Mouse (Mus musculus): Measurements from ENCODE around the gene Selenoh. TPM values are rescaled to one million over a fixed set of nuclear protein-coding genes. Genes with fewer than 3 reads are reported as not detected.

Selenoh gene
- 10 to 100 TPM; 22.7 to 29.2 TPM for total RNA-seq (2021)
- long read RNA-seq, experiment 1, transcript Selenoh-202 (4 exons, 654 nt) = minor isoform, 5 of 19 reads
- long read RNA-seq, experiment 1, transcript Selenoh-203 (4 exons, 747 nt) = major isoform, 13 of 19 reads
- long read RNA-seq, experiment 1, partial matches to known transcripts = 0 of 19 reads
- long read RNA-seq, experiment 1, other reads (novel, unspliced or antisense) = 1 of 19 reads
- long read RNA-seq, experiment 2, transcript Selenoh-203 (4 exons, 747 nt) = major isoform, 16 of 22 reads
- long read RNA-seq, experiment 2, transcript Selenoh-202 (4 exons, 654 nt) = minor isoform, 5 of 22 reads
- long read RNA-seq, experiment 2, partial matches to known transcripts = 0 of 22 reads
- long read RNA-seq, experiment 2, other reads (novel, unspliced or antisense) = 1 of 22 reads

DNA sequence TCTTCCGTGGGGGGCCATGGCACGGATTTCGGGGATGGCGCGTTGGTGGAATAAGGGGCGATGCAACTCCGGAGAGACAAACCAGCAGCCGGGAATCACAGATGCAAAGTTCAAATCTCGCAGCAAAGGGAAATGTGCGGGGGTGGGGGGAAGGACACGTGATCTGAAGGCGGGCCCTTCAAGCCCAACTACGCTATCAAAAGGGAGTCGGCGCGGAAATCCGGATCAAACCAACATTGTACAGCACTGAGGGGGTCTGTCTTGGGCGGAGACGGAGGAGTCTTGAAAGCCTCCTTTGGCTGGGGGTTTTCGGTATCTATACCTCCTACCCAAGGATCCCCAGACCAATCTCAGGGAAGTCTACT lies at the start of gene Selenoh:
Gene Selenoh (minus strand): TSS at position 202 of the 365 bp plus-strand sequence.
- DNase-seq = peak; percentile 87

DNA sequence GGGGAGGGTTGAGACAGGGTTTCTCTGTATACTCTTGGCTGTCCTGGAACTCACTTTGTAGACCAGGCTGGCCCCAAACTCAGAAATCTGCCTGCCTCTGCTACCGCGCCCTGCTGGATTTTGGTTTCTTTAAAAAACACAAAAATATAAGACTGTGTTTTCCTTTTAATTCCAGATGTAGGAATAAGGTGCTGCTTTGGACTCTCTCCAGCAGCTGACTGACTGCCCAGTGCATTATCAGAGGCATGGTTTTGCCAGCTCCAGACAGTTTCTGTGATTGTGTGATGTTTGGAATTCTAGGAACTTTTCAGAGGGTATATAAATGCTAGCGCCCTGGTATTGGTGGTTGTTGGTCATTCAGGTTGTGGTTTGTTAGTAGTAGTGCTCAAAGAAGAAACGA lies 46.8 kb upstream of the Selenoh start:
- DNase-seq = no peak

DNA sequence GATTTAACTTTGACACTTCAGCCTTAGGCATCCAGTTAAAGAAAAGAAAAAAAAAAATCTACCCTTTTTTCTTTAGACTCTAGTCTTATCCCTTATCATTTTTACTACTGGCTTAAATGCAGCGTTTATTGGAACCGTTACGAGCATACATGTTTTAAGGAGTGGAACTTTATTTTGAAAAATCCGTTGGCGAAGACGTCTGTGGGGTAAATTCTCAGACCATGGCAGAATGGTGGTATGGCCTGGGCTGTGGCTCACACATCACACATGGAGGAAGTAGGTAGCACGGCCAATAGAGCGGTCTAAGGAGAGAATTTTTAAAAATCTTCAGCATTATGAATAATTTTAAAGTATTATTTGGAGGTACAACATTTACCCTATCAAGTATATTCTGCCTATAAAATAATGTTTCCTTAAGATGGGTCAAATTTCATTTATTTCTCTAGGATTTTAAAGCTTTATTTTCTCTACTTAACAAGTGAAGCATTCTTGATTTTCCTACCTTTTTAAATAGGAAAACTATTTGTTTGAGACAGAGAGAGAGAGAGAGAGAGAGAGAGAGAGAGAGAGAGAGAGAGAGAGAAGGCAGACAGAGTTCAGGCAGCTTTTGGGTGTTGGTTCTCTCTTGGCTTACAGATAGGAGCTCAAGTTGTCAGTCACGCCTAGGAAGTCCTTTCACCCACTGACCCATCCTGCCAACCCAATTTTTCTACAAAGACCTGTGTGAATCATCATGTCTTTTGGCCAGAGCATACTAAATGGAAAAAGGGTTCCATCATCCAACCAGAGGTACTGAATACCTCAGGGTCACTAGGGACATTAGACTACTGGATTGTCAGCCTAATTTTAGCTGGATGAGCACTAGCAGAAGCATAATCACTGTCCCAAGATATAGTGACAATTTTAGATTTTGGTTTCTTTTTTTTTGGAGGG lies 46.1 kb upstream of the Selenoh start:
- DNase-seq = peak in 1 of 2 experiments; percentile 35

DNA sequence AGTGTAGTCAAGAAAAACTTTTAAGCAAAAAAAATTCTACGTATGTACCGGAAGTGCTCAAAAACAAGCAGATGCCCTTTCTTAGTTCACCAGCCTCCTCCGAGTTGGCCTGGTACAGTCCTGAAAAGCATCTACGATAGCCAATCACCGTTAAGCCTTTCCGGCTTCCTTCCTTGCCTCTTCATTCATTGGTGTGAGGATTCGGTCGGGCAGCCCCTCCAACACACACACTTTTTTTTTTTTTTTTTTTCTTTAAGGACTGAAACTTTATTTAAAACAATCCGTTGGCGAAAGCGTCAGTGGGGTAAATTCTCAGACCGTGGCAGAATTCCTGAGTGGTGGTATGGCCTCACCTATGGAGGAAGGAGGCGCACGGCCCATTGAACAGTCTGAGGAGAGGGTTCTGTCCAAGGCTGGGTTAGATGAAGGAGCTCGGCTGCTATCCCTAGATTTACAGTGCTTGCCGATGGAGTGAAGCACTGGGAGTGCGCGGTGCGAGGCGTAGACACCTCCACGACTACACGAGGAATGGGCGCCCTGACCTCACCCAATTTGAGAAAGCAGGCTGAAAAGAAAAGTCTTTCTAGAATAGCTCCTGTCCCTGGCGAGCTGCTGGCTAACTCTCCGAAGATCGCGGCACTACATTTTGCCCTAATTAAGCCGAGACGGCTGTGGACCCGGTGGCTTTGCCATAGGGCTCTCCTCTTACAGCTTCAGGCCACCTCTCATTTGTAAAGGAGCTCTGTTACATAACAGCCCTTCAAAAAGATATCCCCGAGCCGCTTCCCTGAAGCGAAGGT lies 45.2 kb upstream of the Selenoh start:
- peak; percentile 84 to 96 for DNase-seq

DNA sequence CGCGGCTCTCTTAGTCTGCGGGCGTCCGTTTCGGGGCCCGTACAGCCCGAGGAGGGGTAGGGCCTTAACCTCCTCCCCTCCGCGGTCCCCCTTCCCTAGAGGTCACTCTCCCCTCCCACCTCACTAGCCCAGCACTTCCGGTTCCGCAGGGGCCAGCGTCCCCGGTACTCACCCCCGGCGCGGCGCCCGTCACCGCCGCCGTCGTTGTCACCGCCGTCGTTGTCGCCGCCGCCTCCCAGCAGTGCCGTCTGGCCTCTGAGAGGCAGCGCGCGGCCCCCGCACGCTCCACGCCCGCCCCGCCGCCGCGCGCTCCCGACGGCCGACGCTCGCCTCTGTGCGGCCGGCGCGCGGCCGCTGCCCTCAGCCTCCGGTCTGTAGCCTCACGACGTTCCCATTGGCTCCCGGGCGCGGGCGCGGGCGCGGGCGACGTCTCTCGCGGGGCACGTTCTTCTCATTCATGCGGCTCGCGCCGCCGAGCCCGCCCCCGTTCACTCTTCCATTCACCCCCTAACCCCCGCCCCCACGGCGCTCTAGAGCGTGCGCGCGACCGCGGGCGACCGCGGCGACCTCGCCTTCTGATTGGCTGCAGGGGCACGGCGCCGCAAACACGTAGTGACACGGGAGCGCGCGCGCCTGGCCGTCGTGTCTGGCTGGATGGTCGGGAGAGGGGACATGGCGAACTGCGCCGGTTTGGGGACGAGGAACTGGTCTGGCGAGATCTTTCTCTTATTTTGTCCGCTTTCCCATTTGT lies 44.4 kb upstream of the Selenoh start, which contains the start of gene Zdhhc5:
Gene Zdhhc5 (minus strand): TSS at position 370 of the 751 bp plus-strand sequence.
- peak; percentile 99 for DNase-seq

DNA sequence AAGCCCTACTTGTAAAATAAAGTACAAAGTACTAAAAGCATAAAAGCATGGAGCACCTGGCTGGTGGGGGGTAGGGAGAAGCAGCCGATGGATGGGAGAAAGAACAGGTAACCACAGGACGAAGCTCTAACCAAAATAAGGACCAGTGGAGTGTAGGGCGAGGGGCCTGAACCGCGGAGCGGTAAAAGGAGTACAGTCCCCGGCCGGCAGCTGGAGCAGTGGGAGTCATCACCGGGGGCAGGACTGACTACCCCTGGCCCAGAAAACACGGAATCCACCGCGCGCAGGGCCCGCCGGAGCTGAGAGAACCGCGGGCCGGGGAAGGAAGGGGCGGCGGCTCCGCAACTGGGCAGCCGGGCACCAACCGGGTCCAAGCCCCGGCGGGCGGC lies 43.8 kb upstream of the Selenoh start:
- no peak for DNase-seq

DNA sequence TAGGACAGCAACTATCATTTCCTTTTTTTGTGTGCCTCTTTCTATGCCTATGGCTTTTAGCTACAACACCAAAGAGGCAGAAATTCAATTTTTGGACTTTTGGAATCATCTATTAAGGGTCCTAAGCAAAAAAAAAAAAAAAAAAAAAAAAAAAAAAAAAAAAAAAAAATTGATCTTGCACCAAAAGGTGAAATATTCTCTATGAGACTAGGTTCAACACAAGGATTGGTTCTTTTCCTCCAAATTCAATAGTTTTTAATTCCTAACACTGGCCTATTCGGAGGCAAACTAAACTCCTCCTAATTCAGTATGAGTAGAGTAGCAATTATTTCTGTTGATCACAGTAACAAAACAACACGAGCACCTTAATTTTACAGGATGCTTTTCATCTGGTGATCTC lies 41.3 kb upstream of the Selenoh start:
- no peak for DNase-seq

DNA sequence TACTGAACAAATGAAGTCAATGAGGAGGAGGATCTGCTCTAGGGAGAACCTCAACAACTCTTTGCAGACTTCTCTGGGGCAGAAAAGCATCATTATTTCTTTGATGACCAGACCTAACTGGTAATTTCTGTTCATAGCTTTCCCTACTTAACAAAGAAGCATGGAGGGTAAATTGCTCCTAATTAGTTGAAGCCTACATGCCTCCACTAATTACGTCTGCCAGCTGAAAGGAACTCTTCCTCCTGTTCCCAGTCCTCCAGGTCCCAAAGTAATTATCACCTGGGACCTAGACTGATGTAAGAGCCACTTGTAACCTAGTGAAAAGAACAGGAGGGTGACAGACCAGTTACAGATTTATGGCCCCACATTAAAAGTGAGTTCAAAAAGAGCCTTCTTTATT lies 37.0 kb upstream of the Selenoh start:
- no peak for DNase-seq

DNA sequence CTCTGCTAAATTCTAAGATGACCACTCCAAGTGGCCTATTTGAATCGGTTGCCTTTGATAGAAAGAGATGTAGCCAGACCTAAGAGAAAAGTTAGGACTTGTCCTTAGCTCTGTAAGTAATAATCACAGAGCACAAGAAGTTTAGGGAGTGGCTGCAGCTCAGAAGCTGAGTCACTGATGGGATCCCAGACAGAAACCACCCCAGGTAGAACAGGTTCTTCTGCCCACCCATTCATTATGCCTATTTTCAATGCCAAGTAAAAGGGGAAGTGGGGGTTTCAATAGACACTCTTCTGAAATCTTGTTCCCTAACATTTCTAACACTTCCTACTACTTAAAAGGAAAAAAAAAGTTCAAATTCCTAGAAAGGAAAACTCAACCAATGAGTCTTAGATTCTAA lies 34.7 kb upstream of the Selenoh start:
- no peak for DNase-seq

DNA sequence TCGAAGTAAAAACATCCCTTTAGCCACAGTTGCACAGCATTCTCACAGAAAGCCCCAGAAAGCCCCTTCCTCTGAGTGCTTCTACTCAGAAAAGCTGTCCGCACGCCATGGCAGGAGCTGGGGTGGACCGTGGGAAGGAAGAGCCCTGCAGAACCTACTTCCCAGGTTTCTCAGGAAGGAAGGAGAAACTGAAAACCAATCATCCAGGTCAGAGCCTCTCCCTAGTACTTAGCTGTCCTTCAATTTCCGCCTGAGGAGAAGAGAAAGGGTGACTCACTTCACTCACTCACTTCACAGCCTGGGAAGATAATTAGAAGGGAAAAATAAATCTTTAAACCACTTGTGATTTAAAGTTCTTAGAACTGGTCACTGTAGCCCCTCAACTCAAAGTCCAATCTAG lies 33.8 kb upstream of the Selenoh start:
- no peak for DNase-seq

DNA sequence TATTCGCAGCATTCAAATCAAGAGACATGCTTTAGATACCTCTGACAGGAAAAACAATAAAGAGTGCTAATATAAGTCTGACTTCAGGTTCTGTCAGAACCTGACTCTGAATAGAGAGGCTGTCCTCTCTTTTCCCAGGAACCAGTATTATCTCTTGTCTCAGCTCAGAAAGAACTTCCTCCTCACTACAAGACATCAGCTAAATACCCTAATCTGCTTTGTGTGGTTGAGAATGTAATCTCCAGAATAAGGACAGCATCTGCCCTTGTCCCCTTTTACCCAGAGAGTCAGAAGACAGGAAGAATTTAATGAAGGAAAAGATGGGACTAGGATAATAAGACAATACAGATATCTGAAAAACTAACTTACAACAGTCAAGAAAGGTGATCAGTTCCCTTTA lies 32.9 kb upstream of the Selenoh start:
- DNase-seq = no peak

DNA sequence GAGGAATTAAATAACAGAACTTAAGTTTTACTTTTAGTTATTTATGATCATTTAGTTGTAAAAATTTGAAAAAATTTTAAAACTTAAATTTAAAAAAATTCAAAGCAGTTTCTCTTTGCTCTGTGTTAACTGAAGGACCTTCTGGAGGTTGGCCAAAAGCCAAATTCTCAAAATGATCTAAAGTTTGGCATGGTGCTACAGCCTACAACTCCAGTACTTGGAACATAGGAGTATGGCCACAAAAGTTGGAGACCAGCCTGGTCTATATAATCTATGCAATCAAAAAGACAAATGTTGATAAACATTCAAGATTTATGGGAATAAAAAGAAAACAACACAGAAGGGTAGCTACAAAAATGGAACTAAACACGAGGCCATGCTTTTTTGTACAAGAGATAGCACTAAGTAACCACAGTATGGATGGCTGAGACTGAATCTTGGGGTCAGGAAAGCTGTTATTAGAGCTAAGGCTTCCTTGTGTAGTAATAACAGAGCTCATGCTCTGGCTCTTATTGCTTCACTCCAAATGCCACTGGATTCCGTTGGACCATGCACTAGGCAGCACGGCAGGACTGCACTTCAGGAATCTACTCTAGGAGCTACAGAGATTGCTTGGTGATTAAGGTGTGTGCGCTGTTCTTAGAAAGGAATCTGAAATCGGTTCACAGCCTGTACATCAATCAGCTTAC lies 24.6 kb upstream of the Selenoh start:
- DNase-seq = no peak

DNA sequence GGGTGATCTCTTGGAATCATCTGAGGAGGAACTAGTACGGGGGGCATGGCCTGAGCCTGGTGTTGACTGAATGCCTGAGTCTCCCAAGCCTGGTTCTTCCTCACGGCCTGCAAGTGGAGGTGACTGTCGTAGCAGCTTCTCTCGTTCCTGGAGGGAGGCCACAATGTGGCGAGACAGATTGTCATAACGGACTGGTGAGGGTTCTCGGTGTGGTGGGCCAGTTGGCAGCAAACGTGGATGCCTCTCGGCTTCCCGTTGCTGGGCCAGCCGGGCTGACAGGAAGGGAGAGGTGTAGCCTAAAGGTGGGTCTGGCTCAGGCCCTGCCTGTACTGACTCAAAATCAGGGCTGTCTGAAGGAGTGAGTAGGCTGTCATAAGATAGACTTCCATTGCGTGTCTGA lies 19.5 kb upstream of the Selenoh start:
- no peak for DNase-seq

DNA sequence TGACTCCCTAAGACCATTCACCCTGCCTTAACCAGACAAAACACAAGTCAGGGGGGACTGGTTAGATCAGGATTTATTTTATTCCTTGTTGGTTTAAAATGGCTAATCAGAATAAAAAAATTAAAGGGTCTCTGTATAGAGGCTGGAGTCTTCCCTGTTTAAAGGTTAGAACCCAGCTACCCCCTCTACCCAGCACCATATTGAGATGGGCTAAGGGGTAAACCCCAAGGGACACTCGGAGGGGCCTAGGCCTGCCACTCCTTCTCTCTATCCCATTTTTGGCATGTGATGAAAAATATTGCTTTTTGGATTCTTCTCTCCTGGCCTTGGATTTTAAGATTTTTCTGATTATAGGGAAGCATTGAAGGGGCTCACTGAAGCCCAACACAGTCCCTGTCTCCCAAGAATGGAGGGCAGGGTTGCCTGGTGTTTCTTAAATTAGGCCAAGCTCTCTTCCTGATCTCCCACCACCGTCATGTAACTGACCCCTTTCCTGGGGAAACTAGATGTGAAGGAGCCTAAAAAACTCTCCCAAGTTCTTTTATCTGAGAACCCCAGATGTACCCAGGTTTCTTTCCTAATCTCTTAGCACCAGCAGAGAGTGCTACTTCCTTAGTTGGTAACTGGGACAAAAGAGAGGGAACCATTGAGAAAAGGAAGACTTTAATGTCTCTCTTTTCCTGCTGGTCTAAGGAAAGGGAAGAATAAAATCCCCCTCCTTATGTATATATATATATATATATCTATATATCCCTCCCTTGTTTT lies 17.7 kb upstream of the Selenoh start:
- DNase-seq = no peak

DNA sequence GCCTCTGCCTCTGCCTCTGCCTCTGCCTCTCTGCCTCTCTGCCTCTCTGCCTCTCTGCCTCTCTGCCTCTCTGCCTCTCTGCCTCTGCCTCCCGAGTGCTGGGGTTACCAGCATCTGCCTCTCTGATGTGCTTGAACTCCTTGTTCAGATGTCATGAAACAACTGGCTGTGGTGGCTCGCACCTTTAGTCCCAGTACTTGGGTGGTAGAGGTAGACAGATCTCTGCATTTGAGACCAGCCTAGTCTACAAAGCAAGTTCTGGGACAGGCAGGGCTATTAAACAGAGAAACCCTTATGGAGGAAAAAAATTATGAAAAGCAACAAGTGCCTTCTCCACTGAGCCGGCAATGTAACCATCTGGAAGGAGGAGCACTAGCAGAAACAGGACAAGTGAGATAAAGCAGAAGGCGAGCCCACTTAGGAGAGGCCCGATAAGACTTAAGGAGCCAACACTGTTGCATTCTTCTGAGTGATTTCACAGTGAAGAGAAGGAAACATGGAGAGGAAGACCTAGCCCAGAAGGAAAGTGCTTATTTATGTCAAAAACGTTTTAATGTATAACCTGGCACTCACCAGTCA lies 12.1 kb upstream of the Selenoh start:
- DNase-seq = no peak

DNA sequence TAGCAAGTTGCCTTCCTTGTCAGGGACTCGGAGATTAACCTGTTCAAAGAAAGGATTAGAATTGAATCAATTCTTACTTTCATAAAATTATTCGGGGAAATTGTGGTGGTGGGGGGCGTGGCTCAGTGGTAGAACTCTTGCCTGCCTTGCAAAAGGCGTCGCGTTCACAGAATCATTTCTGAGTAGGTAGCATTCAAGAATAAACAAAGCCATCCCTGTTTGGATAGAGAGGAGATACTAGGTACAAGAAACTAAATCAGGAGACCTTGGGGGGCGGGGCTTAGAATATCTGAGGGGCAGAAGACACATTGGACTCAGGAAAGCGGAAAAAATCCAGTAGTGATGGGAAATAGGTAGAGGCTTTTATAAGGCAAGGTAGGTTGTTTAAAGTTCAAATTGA lies 8.4 kb upstream of the Selenoh start, which contains the start of gene Tmx2:
Gene Tmx2 (minus strand): TSS at position 125 of the 400 bp plus-strand sequence.
- DNase-seq = no peak

DNA sequence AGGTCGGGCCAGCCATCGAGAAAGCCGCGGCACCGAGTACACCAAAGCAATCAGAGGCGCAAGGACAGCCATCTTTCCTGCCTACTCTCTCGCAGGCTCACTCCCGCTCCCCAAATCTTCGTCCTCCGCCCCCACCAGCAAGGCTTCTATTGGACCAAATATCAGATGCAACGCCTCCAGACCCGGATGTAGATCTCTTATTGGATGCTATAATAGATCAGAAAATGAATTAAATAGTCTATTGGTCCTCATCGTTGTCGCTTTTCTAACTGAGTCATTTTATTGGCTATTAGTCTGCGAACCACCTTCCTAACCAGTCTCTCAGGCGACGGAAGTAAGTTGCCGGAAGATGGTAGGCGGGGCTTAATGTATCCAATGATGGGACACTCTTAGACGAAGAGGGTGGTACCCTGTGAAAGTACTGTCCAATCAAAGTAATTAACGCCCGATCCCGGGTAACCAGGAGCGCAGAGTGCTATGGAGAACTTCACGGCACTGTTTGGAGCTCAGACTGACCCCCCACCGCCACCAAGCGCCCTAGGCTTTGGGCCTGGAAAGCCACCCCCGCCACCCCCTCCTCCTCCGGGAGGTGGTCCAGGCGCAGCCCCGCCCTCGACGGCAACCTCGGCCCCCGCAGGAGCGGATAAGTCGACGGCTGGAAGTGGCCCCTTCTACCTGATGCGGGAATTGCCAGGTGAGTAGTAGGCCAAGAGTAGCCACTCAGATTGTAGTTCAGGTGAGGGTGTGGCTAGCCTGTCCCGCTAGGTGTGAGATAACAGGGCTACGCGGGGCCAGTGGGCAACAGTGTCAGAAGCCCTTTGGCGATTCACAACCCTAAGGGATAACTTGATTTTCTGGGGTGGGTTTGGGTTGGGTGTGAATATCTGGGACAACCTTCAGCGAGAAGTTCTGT lies 7.7 kb upstream of the Selenoh start, which contains the start of the genes Gm28635 and Med19:
Gene Gm28635 (minus strand): TSS at position 74 of the 913 bp plus-strand sequence.
Gene Med19 (plus strand): TSS at position 435 of the 913 bp plus-strand sequence.
- peak; percentile 96 to 99 for DNase-seq

DNA sequence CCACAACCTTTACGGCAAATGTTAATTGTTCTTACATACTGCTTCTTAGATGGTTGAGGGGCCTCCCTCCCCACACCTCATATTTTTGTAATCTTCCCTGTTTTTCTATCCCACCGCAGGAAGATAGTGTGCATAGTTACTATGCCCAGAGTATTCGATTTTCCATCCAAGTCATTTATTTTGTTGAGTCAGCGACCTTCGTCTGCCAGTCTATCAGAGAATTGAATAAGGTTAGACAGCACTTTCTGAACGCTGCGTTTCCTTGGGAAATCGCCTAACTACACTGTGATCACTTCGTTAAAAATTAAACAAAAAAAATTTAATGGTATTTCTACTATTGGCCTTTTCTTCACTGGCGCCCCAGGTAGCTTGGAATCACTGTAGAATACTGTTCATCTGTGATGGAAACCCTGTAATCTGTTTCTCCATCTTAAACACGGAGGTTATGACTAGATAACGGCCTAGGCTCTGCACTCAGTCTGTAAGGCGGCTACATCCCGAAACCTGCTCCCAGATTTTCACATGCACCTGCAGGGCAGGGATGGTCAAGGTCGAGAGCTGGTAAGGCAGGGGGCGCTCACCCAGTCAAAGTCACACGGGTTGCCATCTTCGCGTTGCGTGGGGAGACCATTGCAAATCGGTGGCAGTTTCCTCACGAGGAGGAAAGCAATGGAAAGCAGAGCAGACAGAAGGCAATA lies 6.8 kb upstream of the Selenoh start:
- no peak for DNase-seq
